Mouse (Mus musculus) gastrocnemius, adult 8-10 months (tissue): Measurements from ENCODE around the gene Dctn1. TPM values are rescaled to one million over a fixed set of nuclear protein-coding genes. Genes with fewer than 3 reads are reported as not detected.

Source experiments
- DNase-seq, 2 experiments: peaks; one replicate each; pipeline ENCODE4 v3.0.0; 2022; ENCODE audit warnings: low spot score in 2 of 2
- total RNA-seq, 4 experiments: library from RNA; stranded (reverse); gene quantifications; 2 replicates each; pipeline ENCODE4 v1.2.4; 2022

Gene Dctn1
- total RNA-seq, 4 experiments from 2014 or later: 117 to 131 (median 127) TPM

GRCm38 (mm10) chr6:83166243-83166630 is 517 bp downstream of the Dctn1 start:
- no peak for DNase-seq

DNA sequence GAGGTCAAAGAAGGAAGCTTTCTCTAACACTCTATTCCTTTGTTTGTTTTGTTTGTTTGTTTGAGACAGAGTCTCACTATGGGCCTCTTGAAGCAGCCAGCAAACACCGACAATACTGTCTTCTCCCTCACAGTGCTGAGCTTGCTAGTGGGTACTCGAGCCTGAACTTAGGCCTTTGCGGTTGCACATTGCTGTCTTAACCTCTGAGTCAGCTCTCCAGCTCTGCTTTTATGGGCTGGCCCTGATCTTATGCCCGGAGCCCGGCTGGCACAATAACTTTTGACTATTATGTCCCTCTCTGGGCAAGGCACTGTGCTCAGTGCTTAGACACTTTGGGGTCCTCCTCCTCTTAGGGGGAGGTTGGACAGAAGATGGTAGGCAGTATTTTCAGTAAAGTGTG is 4.2 kb downstream of the Dctn1 start:
- no peak for DNase-seq

- DNase-seq: no peak
These were observed 5.3 kb downstream of the Dctn1 start for GRCm38 (mm10) chr6:83171063-83171462.

DNA sequence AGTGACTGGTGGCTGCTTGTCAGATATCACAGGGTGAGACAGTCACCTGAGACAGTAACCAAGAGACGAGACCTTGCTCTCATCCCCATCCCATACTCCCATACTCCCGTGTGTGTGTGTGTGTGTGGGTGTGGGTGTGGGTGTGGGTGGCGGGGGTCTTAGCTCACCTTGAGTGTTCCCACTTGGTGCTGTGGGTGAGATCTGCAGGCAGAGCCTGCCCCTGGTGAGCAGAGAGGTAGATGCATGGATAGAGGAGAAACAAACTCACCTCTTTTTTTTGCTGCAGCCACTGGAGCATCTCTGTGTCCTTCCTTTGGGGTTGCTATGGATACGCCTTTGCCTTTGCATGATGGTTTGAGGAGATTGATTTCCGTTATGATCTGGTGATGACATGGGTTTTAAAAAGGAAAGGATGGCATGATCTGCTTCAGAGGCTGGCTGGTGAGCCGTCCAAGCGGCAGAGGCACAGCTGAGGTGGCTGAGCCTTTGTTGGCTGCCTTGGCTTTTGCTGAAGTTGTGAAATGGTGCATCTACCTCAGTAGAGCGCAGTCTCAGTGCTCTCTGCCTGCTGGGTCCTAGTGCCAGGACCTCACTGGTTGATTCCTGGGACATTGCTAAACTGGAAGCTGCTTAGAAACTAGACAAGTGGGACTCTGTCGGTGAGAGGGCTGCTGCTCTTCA is 6.7 kb downstream of the Dctn1 start:
- no peak for DNase-seq

DNA sequence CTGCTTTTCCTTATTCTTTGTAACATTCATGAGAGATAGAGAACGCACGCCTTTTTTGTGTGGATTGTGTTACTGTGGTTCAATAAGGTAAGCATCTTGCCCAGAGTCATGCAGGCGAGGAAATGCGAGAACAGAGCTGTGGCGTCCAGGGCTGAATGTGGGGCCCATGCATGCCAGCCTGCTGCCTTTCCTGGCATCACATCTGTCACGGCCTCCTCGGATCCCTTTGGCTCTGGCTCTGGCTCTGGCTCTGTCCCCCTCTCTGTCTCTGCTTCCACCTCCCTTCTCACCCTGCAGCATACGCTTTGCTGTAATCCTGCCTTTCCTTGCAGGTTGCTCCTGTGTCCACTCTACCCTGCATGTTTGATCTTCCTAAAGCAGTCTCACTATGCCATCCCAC is 10.3 kb downstream of the Dctn1 start:
- peak; percentile 44 to 65 for DNase-seq

- no peak for DNase-seq
These were observed 13.8 kb downstream of the Dctn1 start for GRCm38 (mm10) chr6:83179390-83180117.

GRCm38 (mm10) chr6:83180605-83181004 is 14.9 kb downstream of the Dctn1 start:
- DNase-seq: no peak

DNA sequence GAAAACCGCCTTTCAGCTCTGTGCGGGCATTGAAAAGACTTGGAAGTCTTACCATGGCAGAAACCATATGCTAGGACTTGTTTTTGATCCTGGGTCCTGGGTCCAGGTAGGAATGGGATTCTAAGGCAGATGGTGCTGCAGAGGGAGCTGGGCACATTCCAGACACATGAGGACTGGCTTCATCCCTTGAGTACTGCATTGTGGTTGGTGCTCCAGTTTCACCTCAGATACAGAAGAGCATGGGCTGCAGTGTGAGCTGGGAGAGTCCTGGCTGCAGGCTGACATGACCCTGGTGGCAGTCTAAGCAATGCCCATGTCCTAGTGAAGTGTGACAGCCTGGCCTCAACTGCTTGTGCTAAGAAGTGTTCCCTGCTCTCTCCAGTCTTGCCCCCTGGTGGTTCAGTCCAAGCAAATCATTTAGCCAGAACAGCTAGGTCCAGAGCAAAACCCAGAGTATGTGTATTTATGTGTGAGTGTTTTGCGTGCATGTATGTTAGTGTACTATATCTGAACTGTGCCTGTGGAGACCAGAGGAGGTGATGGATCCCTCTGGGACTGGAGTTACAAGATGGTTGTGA is 19.2 kb downstream of the Dctn1 start:
- no peak for DNase-seq

- DNase-seq: no peak
These were observed 20.5 kb downstream of the Dctn1 start for GRCm38 (mm10) chr6:83185895-83186861.

DNA sequence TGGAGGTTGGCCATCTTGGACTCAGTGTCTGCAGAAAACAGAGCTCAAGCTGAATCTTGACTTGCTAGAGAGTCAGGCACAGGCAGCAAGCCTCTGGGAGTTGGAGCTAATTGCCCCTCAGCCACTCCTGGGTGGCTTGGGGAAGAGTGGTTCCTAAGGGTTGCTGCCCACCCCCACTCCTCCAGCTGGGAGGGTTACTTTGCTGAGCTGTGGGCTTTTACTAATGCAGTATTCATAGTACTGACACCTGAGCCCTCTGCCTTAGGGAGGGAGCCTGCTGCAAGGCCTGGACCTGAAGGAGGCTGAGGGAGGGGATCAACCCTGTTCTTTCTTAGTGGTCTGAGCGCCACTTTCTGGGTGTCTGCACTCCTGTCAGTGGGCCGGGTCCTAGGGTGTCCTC is 21.2 kb downstream of the Dctn1 start:
- no peak for DNase-seq

DNA sequence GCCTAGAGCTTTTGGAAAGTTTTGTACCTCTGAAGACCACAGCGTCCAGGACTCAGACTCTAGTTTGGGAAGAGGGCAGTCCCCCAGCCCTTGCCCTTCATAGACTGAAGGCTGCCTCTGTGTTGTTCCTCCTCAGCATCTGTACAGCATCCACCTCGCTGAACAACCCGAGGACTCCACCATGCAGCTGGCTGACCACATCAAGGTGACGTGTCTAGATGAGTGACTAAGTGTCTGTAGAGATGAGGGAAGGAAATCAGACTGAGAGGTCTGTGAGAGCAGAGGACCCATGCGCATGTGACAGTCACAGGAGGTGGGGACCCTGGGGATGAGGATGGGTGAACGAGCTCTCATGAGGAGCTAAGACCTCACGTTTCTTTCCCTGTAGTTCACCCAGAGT is 27.9 kb downstream of the Dctn1 start:
- DNase-seq: no peak

DNA sequence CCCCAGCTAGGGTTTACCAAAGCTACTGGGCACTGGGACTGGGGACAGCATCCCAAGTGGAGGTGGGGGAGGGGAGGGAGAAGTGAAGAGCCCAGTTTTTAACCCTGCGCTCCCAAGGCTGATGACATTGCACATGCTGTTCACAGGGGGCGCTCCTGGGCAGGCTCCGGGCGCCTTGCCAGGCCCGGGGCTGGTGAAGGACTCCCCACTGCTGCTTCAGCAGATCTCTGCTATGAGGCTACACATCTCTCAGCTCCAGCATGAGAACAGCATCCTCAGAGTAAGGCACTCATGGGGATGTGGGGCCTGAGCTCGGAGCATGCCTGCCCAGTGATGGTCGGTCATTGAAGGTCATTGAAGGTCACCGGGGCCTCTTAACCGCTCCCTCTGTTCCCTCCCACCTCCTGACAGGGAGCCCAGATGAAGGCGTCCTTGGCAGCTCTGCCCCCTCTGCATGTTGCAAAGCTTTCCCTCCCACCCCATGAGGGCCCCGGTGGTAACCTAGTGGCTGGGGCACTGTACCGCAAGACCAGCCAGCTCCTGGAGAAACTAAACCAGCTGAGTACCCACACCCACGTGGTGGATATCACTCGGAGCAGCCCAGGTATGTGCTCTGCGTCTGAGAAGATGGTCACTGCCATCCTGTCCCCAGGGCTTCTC is 31.8 kb downstream of the Dctn1 start:
- DNase-seq: no peak

GRCm38 (mm10) chr6:83203320-83203719 is 37.6 kb downstream of the Dctn1 start:
- DNase-seq: no peak

DNA sequence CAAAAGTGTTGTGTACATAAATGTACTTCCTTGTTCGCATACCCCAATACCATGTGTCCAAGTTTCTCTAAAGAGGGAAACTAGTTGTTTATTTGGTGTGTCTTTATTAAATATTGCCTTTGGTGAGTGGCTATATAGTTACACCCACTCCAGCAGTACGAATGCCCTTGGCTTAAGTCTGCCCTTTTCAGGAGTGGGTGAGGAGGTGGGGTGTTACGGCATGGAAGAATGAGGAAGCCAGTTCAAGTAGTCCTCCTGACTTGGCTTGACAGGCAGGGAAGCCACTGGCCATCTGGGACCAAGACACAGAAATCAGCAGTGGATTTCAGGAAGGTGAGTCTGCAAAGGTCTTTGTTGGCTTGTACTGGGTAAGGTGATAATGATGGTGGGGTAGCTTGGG is 40.1 kb downstream of the Dctn1 start:
- DNase-seq: no peak

GRCm38 (mm10) chr6:83206321-83206720 is 40.6 kb downstream of the Dctn1 start:
- no peak for DNase-seq

DNA sequence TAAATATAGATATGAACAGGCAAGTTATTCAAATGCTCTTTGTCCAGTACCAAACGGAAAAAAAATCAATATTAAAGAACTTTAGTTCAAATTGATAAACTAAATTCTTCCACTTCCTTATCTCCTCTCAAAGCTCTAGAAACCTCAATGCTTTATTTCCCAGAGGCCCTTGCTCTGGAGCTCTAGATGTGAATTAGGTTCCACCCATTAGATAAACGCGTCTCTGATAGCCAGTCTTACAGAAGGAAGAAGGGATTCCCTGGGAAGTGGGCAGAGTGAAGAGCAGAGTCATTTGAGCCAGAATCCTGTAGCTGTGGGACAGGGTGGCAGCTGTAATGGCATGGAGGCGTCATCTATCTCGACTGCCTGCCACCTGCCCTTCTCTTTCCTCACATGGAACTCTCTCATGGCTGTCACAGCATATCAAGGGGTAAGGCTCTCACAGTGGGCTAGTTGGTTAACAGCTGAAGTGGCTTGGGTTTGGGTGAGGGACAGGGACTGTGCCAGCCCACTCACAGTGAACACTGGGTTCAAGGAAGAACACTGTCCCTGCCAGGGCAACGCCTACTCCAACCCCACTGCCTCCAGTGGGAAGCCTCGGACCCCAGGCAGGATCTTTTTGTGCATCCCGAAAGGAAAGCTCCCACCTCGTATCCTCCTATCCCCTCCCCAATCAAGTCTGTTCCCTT is 41.8 kb downstream of the Dctn1 start:
- no peak for DNase-seq

- no peak for DNase-seq
These were observed 42.3 kb downstream of the Dctn1 start for GRCm38 (mm10) chr6:83208050-83208400.

GRCm38 (mm10) chr6:83210495-83210894 is 44.8 kb downstream of the Dctn1 start:
- no peak for DNase-seq

DNA sequence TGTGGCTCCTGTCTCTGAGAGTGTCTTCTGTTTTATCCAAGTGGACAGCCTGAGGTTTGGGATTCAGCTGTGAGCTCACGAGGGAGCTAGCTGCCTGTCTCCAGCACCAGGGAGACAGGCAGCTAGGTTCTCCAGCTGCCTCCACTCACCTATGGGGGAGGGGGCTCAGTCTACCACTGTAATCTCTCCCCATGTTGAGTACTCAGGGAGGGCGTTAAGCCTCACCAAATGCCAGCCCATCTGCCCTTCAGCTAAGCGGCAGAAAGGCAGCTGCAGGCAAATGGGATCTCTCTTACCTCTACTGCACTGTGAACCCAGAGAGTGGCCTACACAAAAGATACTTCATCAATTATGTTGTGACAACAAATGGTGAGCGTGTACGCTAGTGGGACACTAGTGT is 45.8 kb downstream of the Dctn1 start:
- DNase-seq: no peak

GRCm38 (mm10) chr6:83215002-83215666 is 49.4 kb downstream of the Dctn1 start:
- DNase-seq: no peak
